Mouse (Mus musculus) testis, adult 2 months (tissue): ENCODE data around the gene Veph1.

Experiments used
- CTCF ChIP-seq: fragments of 200-500 bp; IDR thresholded peaks from 2 replicates; pipeline ENCODE4 v1.5.1; 2012; ENCODE audit warnings: low read depth, mild to moderate bottlenecking, inconsistent platforms, low read length, moderate library complexity; ENCODE audit not compliant: control insufficient read depth, insufficient read depth, insufficient replicate concordance
- POLR2A ChIP-seq: fragments of 200-500 bp; IDR thresholded peaks from 2 replicates; pipeline ENCODE4 v1.6.1; 2012; ENCODE audit warnings: low read depth, mild to moderate bottlenecking, inconsistent platforms, low read length, moderate library complexity; ENCODE audit not compliant: control insufficient read depth

DNA sequence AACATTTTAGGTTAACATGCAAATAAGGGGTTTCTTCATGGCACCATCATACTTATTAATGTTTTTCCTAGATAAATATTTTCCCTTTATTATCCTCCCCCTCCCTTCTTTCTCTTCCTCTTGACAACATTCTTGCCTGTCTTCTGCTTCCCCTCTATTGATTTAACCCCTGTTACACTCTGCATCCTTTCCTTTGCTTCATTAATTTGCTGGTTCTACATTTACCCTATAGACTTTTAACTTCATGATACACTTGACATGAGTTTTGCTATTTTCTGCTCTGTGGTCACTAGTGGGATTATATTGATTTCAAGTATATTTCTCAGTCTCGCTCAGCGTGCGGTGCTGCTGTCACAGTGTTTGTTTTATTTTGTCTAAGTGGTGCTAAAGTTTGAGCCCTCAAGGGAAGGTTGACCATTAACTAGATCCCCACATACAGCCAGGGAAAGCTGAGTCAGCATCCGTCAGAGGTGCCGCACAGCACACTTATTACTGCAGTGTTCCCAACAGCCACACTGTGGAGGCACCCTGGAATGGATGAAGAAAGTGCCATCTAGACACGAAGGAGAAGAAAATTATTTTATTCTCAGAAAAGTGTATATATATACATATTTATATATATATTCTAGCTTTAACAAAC, 217.6 kb downstream of the Veph1 start:
- no peak for TF ChIP-seq CTCF
- TF ChIP-seq POLR2A: no peak
